Mouse (Mus musculus) megakaryocyte, adult 5-6 weeks (primary cell): ENCODE results near the gene Stk40. TPM values are rescaled to one million over a fixed set of nuclear protein-coding genes. Genes with fewer than 3 reads are reported as not detected.
"Not testable (repeated sequence)": the region's sequence is repeated elsewhere in the genome, so short reads cannot be mapped to it uniquely, and the experiment has no call there.

Experiments used
- ATAC-seq: 2 replicates; pipeline ENCODE4 v1.8.0; 2016; ENCODE audit warnings: mild to moderate bottlenecking, inconsistent platforms; ENCODE audit not compliant: poor library complexity, severe bottlenecking
- total RNA-seq, 2 experiments: library from RNA; stranded (forward) in 1 of 2; stranded (reverse) in 1 of 2; fragments of 153-499, 151-499 nt in 1 of 2; fragments of 221-1000, 200-1000 nt in 1 of 2; gene quantifications; 2 replicates each; pipeline versions ENCODE4 v1.2.3 to v1.2.4; 2015 to 2017

Stk40 gene
- total RNA-seq, 2 experiments from 2014 or later: 21.4 to 22.5 TPM

DNA sequence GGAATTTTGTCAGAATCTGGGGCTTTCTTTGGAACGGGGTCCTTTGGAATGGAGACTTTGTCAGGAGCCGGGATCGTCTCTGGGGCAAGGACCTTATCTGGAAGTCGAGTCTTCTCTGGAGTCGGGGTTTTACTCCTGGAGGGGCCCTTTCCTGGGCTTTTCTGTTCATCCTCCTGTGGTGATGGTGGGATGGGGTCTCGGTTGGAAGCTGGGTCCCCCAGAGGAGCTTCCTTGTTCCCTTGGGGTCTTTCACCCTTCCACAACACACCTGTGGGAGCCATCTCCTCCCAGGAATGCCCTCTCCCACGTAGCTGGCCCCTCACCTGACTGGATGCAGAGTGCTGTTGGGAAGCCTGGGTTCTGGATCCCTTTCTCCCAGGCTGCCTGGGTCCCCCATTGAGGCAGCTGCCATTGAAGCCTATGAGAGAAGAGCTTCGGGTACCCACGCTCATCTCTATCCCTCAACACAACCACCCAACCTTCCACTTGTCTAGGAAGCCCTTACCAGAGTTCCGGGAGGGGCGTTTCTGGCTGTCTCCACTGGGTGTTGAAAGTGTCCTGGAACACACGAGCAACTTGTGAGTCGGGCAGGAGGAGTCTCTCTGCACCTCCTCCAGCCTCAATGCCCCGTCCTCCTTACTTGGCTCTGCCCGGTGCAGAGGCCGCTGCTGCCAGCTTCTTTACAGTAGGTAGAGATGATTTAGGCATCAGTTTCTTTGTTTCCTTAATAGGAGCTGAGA, 48.1 kb downstream of the Stk40 start:
- no peak for ATAC-seq

- no peak for ATAC-seq
Measured at GRCm38 (mm10) chr4:126152864-126153263, 49.1 kb downstream of the Stk40 start.

GRCm38 (mm10) chr4:126155183-126155582, 51.4 kb downstream of the Stk40 start:
- no peak for ATAC-seq

DNA sequence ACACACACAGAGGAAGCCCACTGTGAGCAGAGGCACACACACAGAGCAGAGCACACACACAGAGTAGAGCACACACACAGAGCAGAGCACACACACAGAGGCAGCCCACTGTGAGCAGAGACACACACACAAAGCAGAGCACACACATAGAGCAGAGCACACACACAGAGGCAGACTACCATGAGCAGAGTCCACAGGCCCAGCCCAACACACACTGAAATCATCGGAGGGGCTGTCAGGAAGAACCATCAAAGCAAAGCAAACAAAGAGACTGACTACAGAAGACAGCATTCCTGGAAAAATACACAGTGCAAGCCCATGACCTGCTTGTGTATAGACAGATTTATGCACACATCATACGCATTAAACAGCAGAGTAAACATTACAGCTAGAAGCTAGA, 52.1 kb downstream of the Stk40 start:
- ATAC-seq: no peak

- peak; percentile 47; the same call in 1 of the 2 replicates for ATAC-seq
Measured at GRCm38 (mm10) chr4:126156617-126157016, 52.9 kb downstream of the Stk40 start.

GRCm38 (mm10) chr4:126157562-126157961, 53.8 kb downstream of the Stk40 start:
- peak; percentile 58 for ATAC-seq

GRCm38 (mm10) chr4:126159455-126159854, 55.7 kb downstream of the Stk40 start:
- ATAC-seq: no peak

DNA sequence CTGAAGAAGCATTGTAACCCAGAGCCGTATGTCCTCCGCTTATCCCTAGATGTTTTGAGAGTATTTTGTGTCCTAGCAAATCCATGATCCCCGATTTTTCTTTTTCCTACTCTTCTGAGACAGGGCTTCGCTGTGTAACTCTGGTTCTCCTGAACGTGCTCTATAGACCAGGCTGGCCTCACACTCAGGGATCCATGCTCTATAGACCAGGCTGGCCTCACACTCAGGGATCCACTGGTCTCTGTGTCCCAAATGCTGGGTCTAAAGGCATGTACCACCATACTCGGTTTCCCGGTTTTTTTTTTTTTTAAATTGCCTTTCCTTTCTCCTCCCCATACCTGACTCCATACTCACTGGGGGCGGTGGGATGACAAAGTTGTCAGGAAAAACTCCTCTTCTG, 57.2 kb downstream of the Stk40 start:
- ATAC-seq: no peak

DNA sequence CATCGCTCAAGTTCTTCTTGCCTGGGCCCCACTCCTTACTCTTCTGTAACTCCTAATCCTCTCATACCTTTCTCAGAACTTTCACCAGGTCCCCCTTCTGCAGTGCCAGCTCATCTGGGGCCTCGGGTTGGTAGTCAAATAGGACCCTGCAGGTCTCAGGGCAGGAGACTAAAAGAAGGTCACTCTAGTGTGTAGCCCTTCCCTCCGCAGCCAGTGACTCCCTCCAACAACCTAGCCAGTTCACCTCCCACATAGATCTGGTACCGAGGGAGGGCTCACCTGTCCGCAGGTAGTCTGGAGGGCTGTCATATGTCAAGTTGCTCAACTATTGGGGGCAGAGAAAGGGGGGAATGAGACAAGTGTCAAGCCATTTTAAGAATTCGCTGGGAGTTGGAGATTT, 57.7 kb downstream of the Stk40 start:
- no peak for ATAC-seq

GRCm38 (mm10) chr4:126161986-126162385, 58.2 kb downstream of the Stk40 start:
- ATAC-seq: no peak

DNA sequence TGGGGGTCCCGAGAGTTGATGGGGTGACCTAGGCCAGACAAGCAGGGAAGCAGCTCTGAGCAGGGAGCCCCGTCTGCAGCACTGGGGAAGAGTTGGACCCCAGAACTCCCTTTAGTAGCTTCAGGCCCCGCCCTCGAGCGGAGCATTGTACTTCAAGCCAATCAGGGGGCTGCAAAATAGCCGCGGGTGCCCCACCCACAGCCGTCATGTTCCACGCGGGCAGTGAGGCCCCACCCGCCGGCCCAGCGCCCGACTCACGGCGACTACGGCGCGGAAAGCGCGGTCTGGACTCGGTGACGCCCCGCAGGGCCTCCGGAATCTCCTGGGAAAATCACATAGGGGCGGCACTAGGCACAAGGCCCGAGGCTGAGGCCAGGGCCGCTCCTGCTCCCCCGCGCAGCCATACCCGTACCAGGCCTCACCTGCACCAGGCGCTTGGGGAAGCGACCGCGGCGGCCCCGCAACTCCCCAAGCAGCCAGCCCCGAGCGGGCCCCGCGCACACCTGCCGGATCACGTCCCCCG, 58.8 kb downstream of the Stk40 start:
- ATAC-seq: peak; percentile 93

- ATAC-seq: peak; percentile 28
Measured at GRCm38 (mm10) chr4:126163067-126163659, 59.4 kb downstream of the Stk40 start, which contains the start of gene Sh3d21. Gene Sh3d21 (minus strand): TSS chr4:126163491.

- ATAC-seq: no peak
Measured at GRCm38 (mm10) chr4:126163685-126164084, 59.9 kb downstream of the Stk40 start.

GRCm38 (mm10) chr4:126165092-126165491, 61.3 kb downstream of the Stk40 start:
- ATAC-seq: not testable (repeated sequence)

- no peak for ATAC-seq
Measured at GRCm38 (mm10) chr4:126166084-126166483, 62.3 kb downstream of the Stk40 start.

DNA sequence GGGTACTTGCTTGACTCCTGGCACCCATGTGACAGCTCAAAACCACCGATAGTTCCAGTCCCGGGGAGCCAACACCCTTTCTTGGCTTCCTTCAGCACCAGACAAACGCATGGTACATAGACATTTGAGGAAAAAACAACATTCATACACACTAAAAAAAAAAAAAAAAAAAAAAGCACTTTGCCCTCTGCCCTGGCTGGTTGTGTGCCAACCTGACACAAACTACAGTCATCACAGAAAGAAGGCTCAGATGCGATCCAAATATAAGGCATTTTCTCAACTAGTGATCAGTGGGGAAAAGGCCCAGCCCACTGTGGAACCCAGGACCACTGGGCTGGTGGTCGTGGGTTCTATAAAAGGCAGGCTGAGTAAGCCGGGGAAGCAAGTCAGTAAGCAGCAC, 65.1 kb downstream of the Stk40 start:
- ATAC-seq: no peak

DNA sequence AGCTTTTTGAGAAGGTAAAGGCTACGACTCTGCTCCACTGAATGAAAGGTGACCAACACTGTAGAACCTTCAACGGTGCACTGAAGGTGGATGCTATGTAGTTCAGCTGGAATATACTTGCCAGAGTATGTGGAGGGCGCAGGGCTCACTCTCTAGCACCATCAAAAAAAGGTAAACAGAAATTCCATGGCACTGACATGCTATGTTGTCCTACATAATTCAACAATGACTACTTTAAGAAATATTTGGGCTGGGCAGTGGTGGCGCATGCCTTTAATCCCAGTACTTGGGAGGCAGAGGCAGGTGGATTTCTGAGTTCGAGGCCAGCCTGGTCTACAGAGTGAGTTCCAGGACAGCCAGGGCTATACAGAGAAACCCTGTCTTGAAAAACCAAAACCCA, 67.0 kb downstream of the Stk40 start:
- not testable (repeated sequence) for ATAC-seq

- ATAC-seq: no peak
Measured at GRCm38 (mm10) chr4:126173800-126174199, 70.0 kb downstream of the Stk40 start.

DNA sequence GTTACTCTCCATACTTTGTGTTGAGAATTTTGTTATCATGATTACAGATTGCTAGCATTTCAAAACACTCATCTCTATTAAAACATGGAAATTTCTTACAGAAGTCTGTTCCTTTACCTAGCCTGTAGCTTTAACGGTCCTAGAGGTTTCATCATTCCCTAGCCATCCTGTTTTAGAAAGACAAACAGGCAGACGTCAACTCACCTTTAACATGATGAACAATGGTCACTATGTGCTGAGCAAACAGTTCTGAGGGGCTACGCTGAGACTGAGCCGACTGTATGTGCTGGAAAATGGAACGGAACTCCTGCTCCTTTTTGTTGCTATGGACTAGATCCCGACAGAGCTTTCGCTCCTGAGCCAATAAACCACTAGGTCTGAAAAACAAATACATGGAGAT, 72.2 kb downstream of the Stk40 start:
- ATAC-seq: not testable (repeated sequence)

- ATAC-seq: peak; percentile 86
Measured at GRCm38 (mm10) chr4:126181170-126181957, 77.6 kb downstream of the Stk40 start.

DNA sequence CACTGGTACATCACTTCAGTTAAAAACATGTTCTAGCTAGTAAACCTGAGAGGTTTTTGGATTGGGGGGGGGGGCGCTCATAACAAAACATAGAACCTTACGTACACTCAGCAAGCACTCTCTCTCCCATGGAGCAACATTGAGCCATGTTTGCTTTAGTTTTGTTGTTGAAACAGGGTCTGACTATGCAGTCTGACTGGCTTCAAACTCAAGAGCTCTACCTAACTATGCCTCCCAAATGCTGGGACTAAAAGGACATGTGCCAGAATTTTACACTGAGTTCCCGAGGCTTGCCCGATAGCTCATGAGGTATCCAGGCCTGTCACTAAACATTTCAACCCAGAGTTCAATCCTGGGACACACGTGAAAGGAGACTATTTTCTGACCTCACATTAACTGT, 79.3 kb downstream of the Stk40 start:
- ATAC-seq: no peak
